Mouse (Mus musculus) thymus, adult 2 months (tissue): ENCODE data around the gene Rin2. TPM values are rescaled to one million over a fixed set of nuclear protein-coding genes. Genes with fewer than 3 reads are reported as not detected.

Source experiments
- DNase-seq: peaks from one replicate; pipeline ENCODE4 v3.0.0; 2021
- H3K27ac ChIP-seq: fragments of 200-500 bp; 2 replicates; pipeline ENCODE4 v1.5.1; 2012; ENCODE audit warnings: low read length, control low read depth; ENCODE audit not compliant: control insufficient read depth, insufficient read depth
- H3K27me3 ChIP-seq: fragments of 200-500 bp; 2 replicates; pipeline ENCODE4 v1.6.1; 2012; ENCODE audit warnings: mild to moderate bottlenecking, low read length, moderate library complexity, mixed read lengths; ENCODE audit not compliant: control insufficient read depth, insufficient read depth
- H3K36me3 ChIP-seq: fragments of 200-500 bp; 2 replicates; pipeline ENCODE4 v1.6.1; 2012; ENCODE audit warnings: mild to moderate bottlenecking, low read length, moderate library complexity; ENCODE audit not compliant: control insufficient read depth, insufficient read depth
- H3K4me1 ChIP-seq: fragments of 200-500 bp; replicated peaks from 2 replicates; pipeline ENCODE4 v1.6.1; 2012; ENCODE audit warnings: low read length; ENCODE audit not compliant: control insufficient read depth, insufficient read depth
- H3K4me3 ChIP-seq: fragments of 200-500 bp; 2 replicates; pipeline ENCODE4 v1.5.1; 2012; ENCODE audit warnings: mild to moderate bottlenecking, low read length, control low read depth, moderate library complexity; ENCODE audit not compliant: control insufficient read depth, insufficient read depth
- CTCF ChIP-seq: fragments of 200-500 bp; IDR thresholded peaks from 2 replicates; pipeline ENCODE4 v1.5.1; 2012; ENCODE audit warnings: mild to moderate bottlenecking, control low read depth, low read length, moderate library complexity, borderline replicate concordance; ENCODE audit not compliant: control insufficient read depth, poor library complexity, insufficient read depth; ENCODE audit errors: extremely low read depth
- POLR2A ChIP-seq: fragments of 200-500 bp; IDR thresholded peaks from 2 replicates; pipeline ENCODE4 v1.6.1; 2012; ENCODE audit warnings: mild to moderate bottlenecking, low read length, control low read depth, moderate library complexity; ENCODE audit not compliant: control insufficient read depth, poor library complexity, insufficient read depth; ENCODE audit errors: extremely low read depth
- WGBS: fragments of 180-500 bp; shearing (Covaris S2); methylation state at CpG from one replicate; pipeline ENCODE4 v1.1.7; 2018; 5-methylcytosine and 5-hydroxymethylcytosine counted together
- polyA plus RNA-seq: library from polyadenylated mRNA; depleted of rRNA; stranded (reverse); fragments of >200 nt; gene quantifications from 2 replicates; pipeline ENCODE4 v1.2.3, GENCODE M21; 2012

Gene Rin2
- polyA plus RNA-seq, 1 experiment = 5.4 TPM

GRCm38 (mm10) chr2:145784964-145785363 lies 109.9 kb downstream of the Rin2 start:
- H3K27ac ChIP-seq = no peak overlapping the region; the same call in 1 of the 2 replicates
- H3K36me3 ChIP-seq = no peaks in the 10 kb centered on the region
- TF ChIP-seq CTCF (no peak), POLR2A (no peak)
- H3K4me3 ChIP-seq = no peak overlapping the region
- no peaks in the 10 kb centered on the region for H3K27me3 ChIP-seq
- peaks cover 13% of the 10 kb centered on the region; the same call in 1 of the 2 replicates for H3K4me1 ChIP-seq
- no peak for DNase-seq
- WGBS = 92% methylated on average over 1 of the region's 1 CpGs

- no peak for DNase-seq
- Histone ChIP-seq H3K27me3 (no peaks in the 10 kb centered on the region), H3K36me3 (no peaks in the 10 kb centered on the region), H3K4me1 (peaks cover 13% of the 10 kb centered on the region; the same call in 1 of the 2 replicates), H3K4me3 (no peak overlapping the region), H3K27ac (no peak overlapping the region)
- TF ChIP-seq CTCF (no peak), POLR2A (no peak)
- WGBS = 7% methylated on average over 18 of the region's 18 CpGs
These were observed 111.0 kb downstream of the Rin2 start for GRCm38 (mm10) chr2:145785758-145786617.

GRCm38 (mm10) chr2:145786618-145786932 lies 111.6 kb downstream of the Rin2 start:
- 10% methylated on average over 3 of the region's 3 CpGs for WGBS
- DNase-seq = no peak

GRCm38 (mm10) chr2:145787486-145787885 lies 112.5 kb downstream of the Rin2 start:
- Histone ChIP-seq H3K27ac (no peak overlapping the region), H3K4me1 (peaks cover 13% of the 10 kb centered on the region; the same call in 1 of the 2 replicates), H3K4me3 (no peak overlapping the region), H3K27me3 (no peaks in the 10 kb centered on the region), H3K36me3 (no peaks in the 10 kb centered on the region)
- no peak for TF ChIP-seq POLR2A
- TF ChIP-seq CTCF = no peak
- 89% methylated on average over 7 of the region's 7 CpGs for WGBS
- DNase-seq = no peak

More at GRCm38 (mm10) chr2:145786618-145786932, 111.6 kb downstream of the Rin2 start:
- no peaks in the 10 kb centered on the region for H3K27me3 ChIP-seq
- H3K4me1 ChIP-seq = peaks cover 13% of the 10 kb centered on the region; the same call in 1 of the 2 replicates
- no peaks in the 10 kb centered on the region for H3K36me3 ChIP-seq
- no peak overlapping the region for H3K4me3 ChIP-seq
- H3K27ac ChIP-seq = no peak overlapping the region
- no peak for TF ChIP-seq POLR2A
- no peak for TF ChIP-seq CTCF

- no peaks in the 10 kb centered on the region for H3K27me3 ChIP-seq
- no peaks in the 10 kb centered on the region for H3K36me3 ChIP-seq
- WGBS = 92% methylated on average over 3 of the region's 3 CpGs
- H3K4me1 ChIP-seq = peaks cover 9% of the 10 kb centered on the region; the same call in 1 of the 2 replicates
- no peak for DNase-seq
- H3K27ac ChIP-seq = no peak overlapping the region
- H3K4me3 ChIP-seq = no peak overlapping the region
- TF ChIP-seq POLR2A (no peak), CTCF (no peak)
These were observed 113.7 kb downstream of the Rin2 start for GRCm38 (mm10) chr2:145788562-145789346.

- TF ChIP-seq CTCF = no peak
- Histone ChIP-seq H3K27ac (no peak overlapping the region), H3K4me1 (no peaks in the 10 kb centered on the region), H3K27me3 (no peaks in the 10 kb centered on the region), H3K36me3 (no peaks in the 10 kb centered on the region), H3K4me3 (no peak overlapping the region)
- 97% methylated on average over 1 of the region's 1 CpGs for WGBS
- no peak for DNase-seq
These were observed 118.7 kb downstream of the Rin2 start for GRCm38 (mm10) chr2:145793702-145794101.
